Mouse (Mus musculus): ENCODE data around the gene Pwp2. TPM values are rescaled to one million over a fixed set of nuclear protein-coding genes. Genes with fewer than 3 reads are reported as not detected.
"Not testable (repeated sequence)": the region's sequence is repeated elsewhere in the genome, so short reads cannot be mapped to it uniquely, and the experiment has no call there.

Gene Pwp2
- 1 to 10 TPM; 8.4 to 9.3 TPM for total RNA-seq (2021)

GRCm38 (mm10) chr10:78184531-78185380, at the start of gene Pwp2:
TSS of gene Pwp2 (minus strand) at chr10:78185149.
- intact Hi-C loops (cut with DNase I), result loop anchor here (5.0 kb wide), 2 partner anchors 58 to 228 kb away; partner anchors contain the start of genes Rrp1 and Trappc10
- DNase-seq (ENCODE audit: low spot score), result peak; percentile 74

- intact Hi-C loops (cut with DNase I), result no loop called here
- no peak for DNase-seq (ENCODE audit: low spot score)
These were observed 48.8 kb upstream of the Pwp2 start for GRCm38 (mm10) chr10:78233756-78234155.

GRCm38 (mm10) chr10:78233161-78233560, 48.2 kb upstream of the Pwp2 start:
- intact Hi-C loops (cut with DNase I), result no loop called here
- DNase-seq (ENCODE audit: low spot score), result no peak

- no peak for DNase-seq (ENCODE audit: low spot score)
- intact Hi-C loops (cut with DNase I), result no loop called here
These were observed 47.5 kb upstream of the Pwp2 start for GRCm38 (mm10) chr10:78232301-78232980.

- intact Hi-C loops (cut with DNase I), result no loop called here
- DNase-seq (ENCODE audit: low spot score), result no peak
These were observed 43.6 kb upstream of the Pwp2 start for GRCm38 (mm10) chr10:78228560-78228928.

GRCm38 (mm10) chr10:78227875-78228559, 43.1 kb upstream of the Pwp2 start:
- intact Hi-C loops (cut with DNase I), result no loop called here
- no peak for DNase-seq (ENCODE audit: low spot score)

GRCm38 (mm10) chr10:78224136-78224535, 39.2 kb upstream of the Pwp2 start:
- intact Hi-C loops (cut with DNase I), result no loop called here
- DNase-seq (ENCODE audit: low spot score), result no peak

GRCm38 (mm10) chr10:78222908-78223307, 38.0 kb upstream of the Pwp2 start:
- DNase-seq (ENCODE audit: low spot score), result no peak
- intact Hi-C loops (cut with DNase I), result no loop called here

- intact Hi-C loops (cut with DNase I), result no loop called here
- DNase-seq (ENCODE audit: low spot score), result no peak
These were observed 36.4 kb upstream of the Pwp2 start for GRCm38 (mm10) chr10:78221315-78221714.

GRCm38 (mm10) chr10:78219528-78219927, 34.6 kb upstream of the Pwp2 start:
- intact Hi-C loops (cut with DNase I), result no loop called here
- DNase-seq (ENCODE audit: low spot score), result no peak

- DNase-seq (ENCODE audit: low spot score), result no peak
- intact Hi-C loops (cut with DNase I), result no loop called here
These were observed 33.6 kb upstream of the Pwp2 start for GRCm38 (mm10) chr10:78218576-78218975.

GRCm38 (mm10) chr10:78216376-78217083, 31.6 kb upstream of the Pwp2 start:
- DNase-seq (ENCODE audit: low spot score), result no peak
- intact Hi-C loops (cut with DNase I), result no loop called here

- intact Hi-C loops (cut with DNase I), result no loop called here
- no peak for DNase-seq (ENCODE audit: low spot score)
These were observed 29.4 kb upstream of the Pwp2 start for GRCm38 (mm10) chr10:78214371-78214770.

GRCm38 (mm10) chr10:78211311-78211710, 26.4 kb upstream of the Pwp2 start:
- no peak for DNase-seq (ENCODE audit: low spot score)
- intact Hi-C loops (cut with DNase I), result no loop called here

GRCm38 (mm10) chr10:78201182-78201581, 16.2 kb upstream of the Pwp2 start:
- intact Hi-C loops (cut with DNase I), result no loop called here
- DNase-seq (ENCODE audit: low spot score), result no peak

GRCm38 (mm10) chr10:78192933-78193332, 8.0 kb upstream of the Pwp2 start:
- intact Hi-C loops (cut with DNase I), result no loop called here
- DNase-seq (ENCODE audit: low spot score), result no peak

GRCm38 (mm10) chr10:78186076-78186475, 1.1 kb upstream of the Pwp2 start:
- intact Hi-C loops (cut with DNase I), result loop anchor here (5.0 kb wide), 2 partner anchors 56 to 226 kb away; partner anchors contain the start of genes Rrp1 and Trappc10
- not testable (repeated sequence) for DNase-seq (ENCODE audit: low spot score)

- intact Hi-C loops (cut with DNase I), result loop anchor here (5.0 kb wide), 2 partner anchors 57 to 227 kb away; partner anchors contain the start of genes Rrp1 and Trappc10
- no peak for DNase-seq (ENCODE audit: low spot score)
These were observed 404 bp upstream of the Pwp2 start for GRCm38 (mm10) chr10:78185381-78185725.

GRCm38 (mm10) chr10:78183577-78183976, 1.4 kb downstream of the Pwp2 start:
- intact Hi-C loops (cut with DNase I), result no loop called here
- DNase-seq (ENCODE audit: low spot score), result no peak

GRCm38 (mm10) chr10:78182321-78182720, 2.6 kb downstream of the Pwp2 start:
- intact Hi-C loops (cut with DNase I), result no loop called here
- no peak for DNase-seq (ENCODE audit: low spot score)
